Mouse (Mus musculus): Measurements from ENCODE around the gene Fkbp2. TPM values are rescaled to one million over a fixed set of nuclear protein-coding genes. Genes with fewer than 3 reads are reported as not detected.

Fkbp2 gene
- total RNA-seq, 2 experiments from 2014 or later: 160 to 197 TPM

DNA sequence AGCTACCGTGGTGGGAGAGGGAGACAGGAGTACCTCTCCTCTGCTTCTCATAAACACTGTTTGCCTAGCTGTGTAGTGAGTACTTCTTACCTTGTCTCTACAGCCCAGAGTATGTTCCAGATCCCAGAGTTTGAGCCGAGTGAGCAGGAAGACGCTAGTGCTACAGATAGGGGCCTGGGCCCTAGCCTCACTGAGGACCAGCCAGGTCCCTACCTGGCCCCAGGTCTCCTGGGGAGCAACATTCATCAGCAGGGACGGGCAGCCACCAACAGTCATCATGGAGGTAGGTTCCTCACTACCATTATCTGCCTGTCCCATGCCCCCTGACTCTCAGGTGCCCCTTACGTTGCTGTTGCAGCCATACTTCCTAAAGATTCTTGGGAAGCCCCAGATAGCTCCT is 37.5 kb downstream of the Fkbp2 start:
- ATAC-seq (replicated peaks; ENCODE audit: poor library complexity, severe bottlenecking): no peak

DNA sequence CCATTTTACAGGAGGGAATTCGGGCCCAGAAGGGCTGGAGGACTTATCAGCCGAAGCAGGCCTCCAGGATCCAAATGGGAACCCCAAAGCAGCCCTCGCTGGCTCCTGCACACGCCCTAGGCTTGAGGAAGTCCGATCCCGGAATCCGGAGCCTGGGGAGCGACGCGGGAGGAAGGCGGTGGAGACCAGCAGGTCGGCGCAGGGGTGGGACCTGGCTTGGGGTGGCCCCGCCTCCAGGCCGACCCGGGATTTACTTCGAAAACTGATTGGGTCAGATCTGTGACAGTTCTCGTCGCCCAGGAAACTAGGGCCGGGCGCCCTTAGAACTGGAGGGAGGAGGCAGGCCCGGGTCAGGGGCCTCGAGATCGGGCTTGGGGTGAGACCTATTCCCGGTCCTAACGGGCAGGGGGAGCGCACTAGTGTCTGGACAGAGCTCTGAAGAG is 38.0 kb downstream of the Fkbp2 start, which contains the start of gene Gpr137:
Gpr137 (minus strand) TSS at position 232 of the 443 bp plus-strand sequence.
- peak; percentile 72 for ATAC-seq (replicated peaks; ENCODE audit: poor library complexity, severe bottlenecking)

DNA sequence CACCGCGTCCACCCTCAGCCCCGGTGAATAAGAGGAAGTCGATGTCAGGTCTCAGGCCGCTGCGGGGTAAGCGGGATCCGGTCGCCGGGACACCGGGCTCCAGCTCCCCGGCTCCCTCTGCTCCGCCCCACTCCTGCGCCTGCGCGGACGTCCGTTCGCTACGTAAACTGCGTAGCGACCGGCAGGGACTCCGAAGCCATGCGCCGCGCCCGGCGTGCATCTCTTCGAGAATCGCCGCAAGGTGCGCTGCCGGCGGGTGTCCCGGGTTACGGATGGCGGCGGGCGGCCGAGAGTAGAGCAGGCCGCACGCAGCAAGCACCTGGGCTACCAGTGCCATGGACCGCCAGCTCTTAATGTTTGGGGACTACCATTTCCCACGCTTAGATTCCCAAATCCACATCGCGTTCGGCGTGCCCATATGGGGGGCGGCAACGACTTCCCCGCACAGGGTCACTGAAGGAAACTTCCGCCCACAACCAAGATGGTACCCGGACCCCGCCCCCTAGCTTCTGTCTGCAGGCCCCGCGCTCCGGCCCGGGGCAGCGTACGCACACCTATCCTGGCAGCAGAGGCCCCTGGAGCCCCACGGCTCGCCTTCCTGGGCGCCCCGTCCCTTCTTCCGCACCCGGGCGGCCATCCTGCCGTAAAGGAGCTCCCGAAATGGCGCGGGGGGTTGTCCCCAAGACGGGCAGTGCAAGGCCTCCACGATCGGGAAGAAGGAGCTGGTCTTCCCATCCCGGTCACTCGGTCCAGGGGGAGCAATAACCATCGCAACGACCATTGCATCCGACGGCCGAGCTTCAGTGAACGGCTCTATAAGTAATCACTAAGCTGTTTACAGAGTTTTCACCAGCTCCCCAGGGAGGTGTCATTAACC is 38.7 kb downstream of the Fkbp2 start, which contains the start of gene Bad:
Bad (plus strand) TSS at position 490 of the 877 bp plus-strand sequence.
- peak; percentile 76 for ATAC-seq (replicated peaks; ENCODE audit: poor library complexity, severe bottlenecking)

DNA sequence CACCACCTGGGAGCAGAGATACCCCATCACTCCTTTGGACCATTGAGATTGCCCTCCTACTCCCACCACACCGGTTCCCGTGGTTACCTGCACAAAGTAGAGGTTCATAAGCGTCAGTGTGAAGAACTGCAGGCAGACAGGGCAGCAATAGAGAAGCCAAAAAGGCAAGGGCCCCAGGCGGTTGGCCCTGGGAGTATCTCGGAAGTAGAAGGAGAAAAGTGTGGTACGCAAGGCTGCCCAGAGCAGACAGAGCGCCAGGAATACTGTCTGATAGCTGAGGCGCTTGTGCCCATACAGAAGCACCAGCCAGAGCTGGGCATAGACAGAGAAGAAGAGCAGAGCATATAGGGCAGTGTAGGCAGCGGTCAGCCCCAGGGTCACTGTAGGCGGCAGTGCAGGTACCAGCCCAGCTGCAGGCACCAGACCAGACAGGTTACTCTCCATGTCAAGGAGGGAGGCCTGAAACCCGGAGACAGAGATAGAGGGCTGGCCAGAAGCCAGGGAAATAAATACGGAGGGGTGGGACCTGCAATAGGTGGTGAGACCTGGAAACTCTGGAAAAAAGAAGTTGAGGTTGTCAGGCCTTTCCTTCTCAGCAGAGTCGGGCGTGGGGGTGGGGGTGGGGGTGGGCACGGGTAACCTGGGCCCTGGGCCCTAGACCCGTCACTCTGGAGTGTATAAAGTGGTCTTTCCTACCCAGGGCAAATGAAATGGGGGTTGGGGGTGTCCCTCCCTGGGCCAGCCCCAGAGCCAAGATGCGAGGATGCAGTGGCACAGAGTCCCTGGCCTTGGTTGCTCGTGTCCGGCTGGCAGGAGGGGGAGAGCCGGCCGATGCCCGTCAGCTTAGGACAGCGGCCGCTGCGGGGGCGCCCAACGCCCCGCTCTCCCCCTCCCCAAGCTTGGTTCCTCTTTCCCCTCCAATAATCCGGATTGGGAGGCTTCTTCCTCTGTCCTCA is 39.6 kb downstream of the Fkbp2 start:
- no peak for ATAC-seq (replicated peaks; ENCODE audit: poor library complexity, severe bottlenecking)

DNA sequence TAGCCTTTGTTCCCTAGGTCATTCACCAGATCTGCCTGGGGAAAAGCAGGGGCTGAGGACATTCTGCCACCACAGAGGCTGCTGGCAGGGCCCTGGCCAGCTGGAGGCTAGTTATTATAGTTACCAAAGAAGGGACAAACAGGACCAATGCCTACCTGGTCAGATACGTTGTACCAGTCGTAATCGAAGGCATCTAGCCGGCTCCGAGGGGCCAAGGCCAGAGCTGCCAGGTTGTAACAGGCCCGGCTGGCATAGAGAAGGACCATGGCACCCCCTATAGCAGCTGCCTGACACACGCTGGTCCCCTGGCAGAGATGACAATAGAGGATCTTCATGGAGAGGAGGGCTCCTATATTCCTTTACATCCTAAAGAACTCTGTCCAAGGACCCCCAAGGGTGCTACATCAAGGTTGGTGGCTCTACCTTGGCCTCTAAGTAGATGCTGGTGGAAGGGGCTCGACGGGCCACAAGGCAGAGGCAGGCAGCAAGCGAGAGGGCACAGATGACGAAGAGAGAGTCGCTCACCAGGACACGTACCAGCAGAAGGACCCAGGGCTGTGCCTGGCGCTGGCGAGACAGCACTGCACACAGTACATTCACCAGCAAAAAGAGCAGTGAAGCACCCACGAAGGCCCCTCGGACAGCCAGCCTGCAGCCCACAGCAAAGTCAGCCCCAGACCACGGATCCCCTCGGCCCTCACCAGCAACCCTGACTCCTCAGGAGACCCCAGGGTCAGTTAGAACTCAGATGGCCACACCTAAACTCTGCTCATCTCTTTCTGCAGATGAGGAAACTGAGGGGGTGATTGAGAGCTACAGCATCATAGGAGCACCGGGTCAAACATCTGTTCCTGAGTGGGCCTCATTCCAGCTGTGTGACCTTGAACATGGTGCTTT is 40.9 kb downstream of the Fkbp2 start:
- ATAC-seq (replicated peaks; ENCODE audit: poor library complexity, severe bottlenecking): no peak

DNA sequence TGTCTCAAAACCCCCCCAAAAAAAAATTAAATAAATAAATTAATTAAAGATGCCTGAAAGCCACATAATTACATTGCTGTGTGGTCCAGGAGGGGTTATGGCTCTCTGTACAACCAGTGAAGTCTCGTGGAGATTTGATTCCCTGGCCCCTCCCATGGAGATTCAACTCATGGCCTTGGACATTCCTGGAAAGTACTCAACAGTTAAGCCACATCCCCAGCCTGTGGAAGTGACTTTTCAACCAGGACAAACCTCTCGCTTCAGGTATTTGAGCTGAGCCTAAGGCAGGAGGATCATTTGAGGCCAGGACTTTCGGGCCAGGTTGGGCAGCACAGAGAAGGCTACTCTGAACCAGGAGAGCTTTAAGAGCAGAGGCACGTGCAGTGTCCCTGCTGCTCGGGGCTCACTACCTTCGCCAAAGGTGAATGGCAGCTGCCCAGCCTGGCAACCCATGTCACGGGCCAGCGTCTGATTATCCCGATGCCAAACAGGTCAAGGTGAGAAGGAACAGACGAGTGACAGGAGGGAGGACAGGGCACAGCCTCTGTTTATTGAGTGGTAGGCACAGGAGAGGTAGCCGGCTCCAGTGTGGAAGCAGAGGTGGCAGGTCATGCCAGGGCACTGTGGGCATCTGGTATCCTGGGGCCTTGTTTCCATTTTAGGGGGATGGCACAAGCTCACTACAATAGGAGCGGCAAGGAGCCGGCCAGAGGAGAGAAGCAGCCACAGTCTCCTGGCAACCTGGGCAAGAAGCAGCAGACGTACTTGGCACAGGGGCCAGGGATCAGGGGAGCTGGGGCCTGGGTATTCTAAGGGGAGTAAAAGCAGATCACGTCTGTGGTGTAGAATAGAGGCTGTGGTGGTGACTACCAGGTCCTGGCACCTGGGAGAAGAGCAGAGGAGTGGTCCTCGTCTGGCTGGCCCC is 42.5 kb downstream of the Fkbp2 start:
- no peak for ATAC-seq (replicated peaks; ENCODE audit: poor library complexity, severe bottlenecking)

DNA sequence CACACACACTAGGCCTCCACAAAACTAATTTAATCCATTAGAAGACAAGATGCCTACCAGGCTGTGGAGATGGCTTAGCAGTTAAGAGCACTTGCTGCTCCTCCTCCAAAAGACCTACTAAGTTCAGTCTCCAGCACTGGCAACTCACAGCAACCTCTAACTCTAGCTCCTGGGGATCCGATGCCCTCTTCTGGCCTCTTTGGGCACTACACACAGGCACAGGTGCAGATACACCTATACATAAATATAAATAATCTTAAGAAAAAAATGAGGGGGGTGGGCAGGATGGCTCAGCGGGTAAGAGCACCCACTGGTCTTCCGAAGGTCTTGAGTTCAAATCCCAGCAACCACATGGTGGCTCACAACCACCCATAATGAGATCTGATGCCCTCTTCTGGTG is 44.0 kb downstream of the Fkbp2 start:
- ATAC-seq (replicated peaks; ENCODE audit: poor library complexity, severe bottlenecking): no peak

DNA sequence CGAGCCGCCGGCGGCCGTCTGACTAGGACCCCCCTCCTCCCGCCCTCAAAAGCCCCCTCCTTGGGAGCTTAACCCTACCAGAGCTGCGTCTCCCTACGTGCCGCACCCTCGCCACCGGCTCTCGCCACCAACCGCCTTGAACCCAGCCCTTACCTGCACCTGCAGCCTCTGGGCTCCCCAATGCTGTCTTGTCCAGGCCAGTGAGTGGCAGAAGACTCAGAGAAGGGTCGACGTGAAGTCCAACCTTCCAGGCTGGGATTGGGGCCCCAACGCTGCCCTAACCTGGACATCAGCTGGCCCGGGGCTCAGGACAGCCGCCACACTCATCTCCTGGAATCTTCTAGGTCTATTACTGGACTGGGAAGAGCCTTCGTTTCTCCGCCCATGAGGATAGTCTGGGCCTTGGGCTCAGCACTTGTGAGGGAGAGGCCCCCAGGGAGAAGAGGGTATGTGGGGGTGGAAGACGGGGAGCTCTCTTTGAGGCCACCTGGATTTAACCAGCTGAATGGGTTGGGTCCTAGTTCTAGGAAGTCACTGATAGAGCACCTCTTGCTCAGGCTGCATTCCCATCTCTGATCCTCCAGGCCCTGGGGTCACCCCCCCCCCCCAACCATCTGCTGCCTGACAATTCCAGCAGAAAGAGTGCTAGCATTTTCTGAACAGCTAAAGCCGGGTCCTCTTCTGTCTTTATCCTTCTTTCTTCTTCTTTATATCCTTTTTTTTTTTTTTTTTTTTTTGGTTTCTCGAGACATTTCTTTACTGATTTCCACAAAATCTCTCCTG is 45.9 kb downstream of the Fkbp2 start, which contains the start of gene Kcnk4:
Kcnk4 (minus strand) TSS at position 321 of the 783 bp plus-strand sequence.
- no peak for ATAC-seq (replicated peaks; ENCODE audit: poor library complexity, severe bottlenecking)

DNA sequence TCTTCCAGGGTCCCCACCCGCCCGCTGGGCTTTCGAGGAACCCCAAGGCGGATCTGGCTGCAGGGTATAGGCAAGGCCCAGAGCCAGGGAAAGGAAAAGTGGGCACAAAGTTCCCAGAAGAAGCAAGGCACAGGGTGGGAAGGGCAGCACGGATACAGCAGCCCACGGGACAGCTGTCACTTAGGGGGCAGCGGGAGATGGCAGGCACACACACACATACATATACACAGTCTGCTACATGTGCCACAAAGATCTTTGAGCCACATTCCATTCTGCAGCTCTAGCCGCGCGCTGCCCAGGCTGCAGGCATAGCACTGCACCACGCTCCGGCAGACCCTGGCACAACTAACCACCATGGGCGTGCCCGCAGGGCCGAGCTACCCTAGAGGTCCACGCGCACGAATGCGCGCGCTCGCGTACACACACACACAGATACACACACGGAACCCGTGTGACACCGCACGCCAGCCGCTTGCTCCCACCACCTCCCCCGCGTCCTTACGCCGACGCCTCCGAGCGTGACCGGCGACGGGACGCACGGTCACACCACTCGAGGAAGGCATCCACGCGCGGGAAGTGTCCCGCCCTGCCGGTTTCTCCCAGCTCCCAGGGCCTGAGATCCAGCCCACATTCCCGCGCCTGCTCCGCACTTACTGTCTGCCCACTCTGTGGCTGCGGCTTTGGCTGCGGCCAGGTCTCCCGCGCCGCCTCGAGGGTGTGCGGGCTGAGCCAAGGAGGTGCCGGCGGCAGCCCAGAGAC is 46.7 kb downstream of the Fkbp2 start:
- peak; percentile 62 for ATAC-seq (replicated peaks; ENCODE audit: poor library complexity, severe bottlenecking)

DNA sequence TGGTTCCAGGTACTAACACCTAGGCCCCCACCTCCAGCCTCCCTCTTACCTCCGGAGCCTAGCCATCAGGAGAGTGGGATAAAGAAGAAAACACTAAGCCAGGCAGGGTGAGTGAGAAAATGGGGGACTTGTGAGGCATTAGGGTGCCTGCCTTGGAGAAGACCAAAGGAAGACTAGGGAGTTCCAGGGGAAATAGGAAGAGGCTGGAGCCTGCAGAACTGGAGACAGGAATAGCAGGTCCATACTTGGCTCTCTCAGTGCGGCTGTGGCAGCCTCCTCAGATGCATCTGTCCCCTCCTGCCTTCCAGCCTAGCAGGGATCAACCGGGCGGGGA is 47.2 kb downstream of the Fkbp2 start:
- no peak for ATAC-seq (replicated peaks; ENCODE audit: poor library complexity, severe bottlenecking)

DNA sequence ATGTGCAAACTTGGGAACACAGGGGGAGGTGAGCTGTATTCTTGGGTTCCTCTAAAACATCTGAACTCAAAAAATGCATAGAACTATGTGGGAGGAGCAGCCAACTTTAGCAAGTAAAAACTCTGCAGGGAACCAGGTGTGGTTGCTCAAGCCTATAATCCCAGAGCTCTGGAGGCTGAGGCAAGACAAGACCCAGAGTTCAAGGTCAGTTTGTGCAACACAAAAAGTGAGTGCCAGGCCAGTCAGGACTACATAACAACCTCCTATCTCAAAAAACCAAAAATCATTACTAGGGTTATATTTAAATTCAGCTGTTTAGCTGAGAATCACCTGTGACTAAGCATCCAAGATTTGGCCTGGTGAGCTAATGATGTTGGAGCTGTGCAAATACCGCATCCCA is 48.3 kb downstream of the Fkbp2 start:
- no peak for ATAC-seq (replicated peaks; ENCODE audit: poor library complexity, severe bottlenecking)

DNA sequence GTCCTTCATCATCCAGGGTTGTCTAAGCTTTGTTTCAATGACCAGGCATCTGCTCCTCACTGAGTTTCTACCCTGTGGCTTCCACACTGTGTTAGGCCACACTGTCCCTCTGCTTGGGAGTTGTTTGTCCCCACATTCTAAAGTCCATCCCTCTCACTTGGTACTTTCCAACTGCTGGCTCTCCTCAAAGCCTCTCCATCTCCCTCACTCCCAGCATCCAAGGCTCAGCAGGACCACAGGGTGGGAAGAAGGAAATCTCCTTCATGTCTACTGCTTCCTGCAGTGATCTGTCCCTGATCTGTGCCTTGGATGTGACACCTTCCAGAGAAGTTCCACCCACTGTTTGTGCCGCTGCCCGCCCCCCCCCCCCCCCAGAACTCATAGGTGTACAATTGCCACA is 49.3 kb downstream of the Fkbp2 start:
- ATAC-seq (replicated peaks; ENCODE audit: poor library complexity, severe bottlenecking): no peak

DNA sequence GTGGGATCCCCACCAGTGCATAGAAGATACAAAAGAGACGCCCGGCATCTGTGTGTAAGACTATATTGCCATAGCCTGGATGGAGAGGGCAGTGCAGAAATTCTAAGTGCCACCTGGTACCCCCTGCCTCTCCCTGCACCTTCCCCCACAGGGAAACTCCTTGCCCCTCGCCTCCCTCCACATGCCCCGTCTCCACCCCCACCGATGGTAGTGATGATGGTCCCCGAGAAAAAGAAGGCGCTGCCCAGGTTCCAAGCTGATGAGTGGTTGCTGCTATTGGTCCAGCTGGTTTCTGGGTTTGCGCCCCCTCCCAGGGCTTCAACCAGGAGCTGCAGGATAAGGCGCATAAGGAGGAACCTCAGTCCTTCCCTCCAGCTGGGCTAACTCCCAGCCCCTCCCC is 52.2 kb downstream of the Fkbp2 start:
- no peak for ATAC-seq (replicated peaks; ENCODE audit: poor library complexity, severe bottlenecking)
